Mouse (Mus musculus): ENCODE measurements at regions not wholly inside any gene's neighbourhood (a gene's known extent, or its start where the extent isn't known, plus 50 kb on each side); places are given as distances from the start of the nearest gene placed in this dataset.

- peak; percentile 21 for DNase-seq
Measured at GRCm38 (mm10) chr13:51016956-51017703, 83.5 kb upstream of the Spin1 start.

GRCm38 (mm10) chr13:51017727-51018321 lies 82.9 kb upstream of the Spin1 start:
- peak; percentile 76 for DNase-seq

GRCm38 (mm10) chr13:51018366-51018765 lies 82.3 kb upstream of the Spin1 start:
- DNase-seq = no peak

- peak; percentile 33 for DNase-seq
Measured at GRCm38 (mm10) chr13:51022401-51023250, 78.1 kb upstream of the Spin1 start.

- no peak for DNase-seq
Measured at GRCm38 (mm10) chr13:51023271-51023670, 77.4 kb upstream of the Spin1 start.

GRCm38 (mm10) chr13:51026311-51026918 lies 74.3 kb upstream of the Spin1 start:
- DNase-seq = no peak

- no peak for DNase-seq
Measured at GRCm38 (mm10) chr13:51037850-51038450, 62.7 kb upstream of the Spin1 start.

GRCm38 (mm10) chr13:51038955-51039354 lies 61.7 kb upstream of the Spin1 start:
- DNase-seq = no peak

GRCm38 (mm10) chr13:51041121-51041520 lies 59.6 kb upstream of the Spin1 start:
- DNase-seq = no peak

- no peak for DNase-seq
Measured at GRCm38 (mm10) chr13:51042881-51043402, 57.7 kb upstream of the Spin1 start.
